Mouse (Mus musculus) hindbrain, embryonic 13.5 days (tissue): Measurements from ENCODE around the gene Mypn. TPM values are rescaled to one million over a fixed set of nuclear protein-coding genes. Genes with fewer than 3 reads are reported as not detected.

Experiments
- ATAC-seq: fragments of 200-750 bp; cut with Nextera tagmentation; 2 replicates; pipeline ENCODE4 v1.8.0; 2017; ENCODE audit warnings: moderate TSS enrichment; ENCODE audit not compliant: low FRiP score
- H3K27ac ChIP-seq: fragments of 300-500 bp; sonication (generic); 2 replicates; pipeline ENCODE4 v1.5.1; 2015; ENCODE audit warnings: inconsistent platforms, mild to moderate bottlenecking, moderate library complexity
- H3K27me3 ChIP-seq: fragments of 300-500 bp; sonication (generic); 2 replicates; pipeline ENCODE4 v1.6.1; 2015; ENCODE audit warnings: mild to moderate bottlenecking, inconsistent platforms
- H3K36me3 ChIP-seq: fragments of 300-500 bp; sonication (generic); 2 replicates; pipeline ENCODE4 v1.6.1; 2015; ENCODE audit warnings: mild to moderate bottlenecking, inconsistent platforms
- H3K4me1 ChIP-seq: fragments of 300-500 bp; sonication (generic); replicated peaks from 2 replicates; pipeline ENCODE4 v1.6.1; 2015; ENCODE audit warnings: inconsistent platforms
- H3K4me2 ChIP-seq: fragments of 300-500 bp; sonication (generic); 2 replicates; pipeline ENCODE4 v1.6.1; 2015; ENCODE audit warnings: inconsistent platforms, mild to moderate bottlenecking, moderate library complexity
- H3K4me3 ChIP-seq: fragments of 300-500 bp; sonication (generic); 2 replicates; pipeline ENCODE4 v1.5.1; 2015; ENCODE audit warnings: mild to moderate bottlenecking, inconsistent platforms
- H3K9ac ChIP-seq: fragments of 300-500 bp; sonication (generic); 2 replicates; pipeline ENCODE4 v1.6.1; 2015; ENCODE audit warnings: mild to moderate bottlenecking, inconsistent platforms
- H3K9me3 ChIP-seq: fragments of 300-500 bp; sonication (generic); 2 replicates; pipeline ENCODE4 v1.6.1; 2016; ENCODE audit warnings: inconsistent platforms
- WGBS: fragments of 180-500 bp; shearing (Covaris S2); methylation state at CpG from one replicate; pipeline ENCODE4 v1.1.7; 2015; 5-methylcytosine and 5-hydroxymethylcytosine counted together
- polyA plus RNA-seq: library from polyadenylated mRNA; unstranded; fragments of >200 nt; fragmentation: Nextera tagmentation; extraction: Ambion mirVana; gene quantifications from 2 replicates; pipeline ENCODE4 v1.2.1, GENCODE M21; 2015

Mypn gene
- polyA plus RNA-seq, 1 experiment from 2014 or later, result 0.57 TPM

DNA sequence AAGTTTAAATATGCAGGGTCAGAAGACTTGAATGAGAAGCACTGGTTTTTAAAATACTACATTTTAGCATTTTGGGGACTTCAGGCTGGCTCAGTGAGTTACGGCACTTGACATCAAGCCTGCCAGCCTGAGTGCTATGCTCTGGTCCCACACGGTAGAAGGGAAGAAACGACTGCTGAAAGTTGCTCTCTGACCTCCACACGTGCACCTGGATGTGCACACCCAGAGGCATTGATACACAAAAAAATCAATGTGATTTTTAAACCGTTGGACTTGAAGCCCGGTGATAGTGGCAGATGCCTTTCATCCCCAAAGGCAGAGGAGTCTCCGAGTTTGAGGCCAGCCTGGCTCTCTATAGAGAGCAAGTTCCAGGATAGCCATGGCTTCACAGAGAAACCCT is 111.8 kb downstream of the Mypn start:
- no peak for ATAC-seq
- Histone ChIP-seq H3K36me3 (no peaks in the 10 kb centered on the region), H3K9me3 (no peaks in the 10 kb centered on the region), H3K9ac (no peak overlapping the region), H3K4me1 (peaks cover 18% of the 10 kb centered on the region), H3K27me3 (peaks cover 3% of the 10 kb centered on the region), H3K4me2 (no peak overlapping the region), H3K4me3 (no peak overlapping the region), H3K27ac (no peak overlapping the region)
- WGBS, result 76% methylated on average over 7 of the region's 7 CpGs

DNA sequence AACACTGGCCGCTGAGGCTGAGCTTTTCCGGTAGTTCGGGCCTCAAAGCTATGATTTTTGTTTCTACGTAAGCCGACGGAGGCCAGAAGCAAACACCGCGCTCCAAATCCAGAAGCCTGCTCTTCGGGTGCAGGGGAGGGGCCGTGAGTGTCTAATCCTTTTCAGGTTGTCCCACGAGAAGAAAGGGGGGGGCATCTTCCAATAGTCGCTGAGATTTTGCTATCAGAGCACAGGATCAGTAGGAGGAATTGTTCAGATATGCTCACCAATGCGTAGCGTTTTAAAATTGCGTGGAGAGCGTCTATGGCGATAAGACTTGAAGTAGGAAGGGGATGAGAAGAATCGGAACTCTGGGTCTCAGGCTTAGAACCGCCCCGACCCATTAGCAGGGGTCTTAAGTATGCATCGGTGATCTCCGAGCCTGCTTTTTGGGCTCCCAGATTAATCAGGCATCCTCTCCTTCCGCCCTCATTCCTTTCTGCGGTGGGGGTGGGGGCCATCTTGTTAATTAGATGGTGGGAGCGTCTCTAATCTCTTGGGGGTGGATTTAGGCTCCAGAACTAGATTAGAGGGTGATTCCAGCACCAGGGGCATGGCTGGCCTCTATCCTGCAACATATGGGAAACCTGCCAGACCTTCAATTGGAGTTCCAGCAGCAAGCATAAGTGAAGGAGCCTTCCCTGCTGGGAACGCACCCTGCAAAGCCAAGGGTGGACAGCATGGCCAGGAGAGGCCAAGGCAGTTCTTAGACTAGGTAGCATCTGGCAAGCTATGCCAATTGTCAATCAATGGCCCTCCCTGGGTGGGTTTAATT is 113.8 kb downstream of the Mypn start:
- H3K9ac ChIP-seq, result peak overlapping the region; percentile 63
- H3K4me1 ChIP-seq, result peaks cover 18% of the 10 kb centered on the region
- H3K27me3 ChIP-seq, result peaks cover 3% of the 10 kb centered on the region
- H3K4me2 ChIP-seq, result peak overlapping the region; percentile 54
- 5% methylated on average over 26 of the region's 26 CpGs for WGBS
- peak; percentile 39; the same call in 1 of the 2 replicates for ATAC-seq
- H3K36me3 ChIP-seq, result no peaks in the 10 kb centered on the region
- H3K27ac ChIP-seq, result no peak overlapping the region
- no peaks in the 10 kb centered on the region for H3K9me3 ChIP-seq
- peak overlapping the region; percentile 29 for H3K4me3 ChIP-seq

DNA sequence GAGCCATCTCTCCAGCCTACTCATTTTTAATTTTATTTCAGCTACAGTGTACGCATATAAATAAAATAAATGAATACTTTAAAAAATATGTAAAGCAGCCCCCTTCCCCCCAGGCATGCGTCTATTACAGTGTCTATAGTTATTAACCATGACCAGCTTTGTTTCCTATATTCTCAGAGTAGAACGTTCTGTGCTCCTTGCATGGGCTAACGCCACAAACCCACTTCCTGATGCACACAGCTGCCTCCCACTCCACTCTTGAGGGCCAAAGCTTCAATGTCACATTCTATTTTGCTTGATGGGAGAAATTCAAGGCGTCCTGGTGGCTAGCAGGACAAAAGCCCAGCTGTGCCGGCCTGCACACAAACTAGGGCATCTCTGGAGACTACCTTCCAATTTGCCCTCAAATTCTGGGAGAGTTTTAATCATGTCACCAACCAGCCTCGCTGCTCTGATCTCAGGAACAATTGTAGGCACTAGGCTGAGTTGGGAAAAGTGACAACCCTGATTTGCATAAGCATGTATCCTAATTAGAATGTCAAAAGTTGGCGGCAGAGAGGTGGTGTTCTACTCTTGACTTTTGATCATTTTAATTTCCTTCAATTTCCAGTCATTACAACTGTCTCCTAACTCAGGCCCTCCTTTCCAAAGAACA is 114.5 kb downstream of the Mypn start:
- ATAC-seq, result no peak

GRCm38 (mm10) chr10:63086304-63086703 is 117.4 kb downstream of the Mypn start:
- H3K4me2 ChIP-seq, result no peak overlapping the region
- peaks cover 18% of the 10 kb centered on the region for H3K4me1 ChIP-seq
- H3K9ac ChIP-seq, result no peak overlapping the region
- H3K27me3 ChIP-seq, result peaks cover 3% of the 10 kb centered on the region
- H3K9me3 ChIP-seq, result no peaks in the 10 kb centered on the region
- H3K4me3 ChIP-seq, result no peak overlapping the region
- 87% methylated on average over 10 of the region's 10 CpGs for WGBS
- no peak for ATAC-seq
- H3K27ac ChIP-seq, result no peak overlapping the region
- H3K36me3 ChIP-seq, result no peaks in the 10 kb centered on the region

More for the DNA sequence above, 114.5 kb downstream of the Mypn start:
- Histone ChIP-seq H3K36me3 (no peaks in the 10 kb centered on the region), H3K4me3 (peak overlapping the region; percentile 29), H3K27me3 (peaks cover 3% of the 10 kb centered on the region), H3K9me3 (no peaks in the 10 kb centered on the region), H3K27ac (no peak overlapping the region), H3K9ac (peak overlapping the region; percentile 63), H3K4me2 (peak overlapping the region; percentile 54), H3K4me1 (peaks cover 18% of the 10 kb centered on the region)
- WGBS, result 19% methylated on average over 8 of the region's 8 CpGs

- Histone ChIP-seq H3K36me3 (no peaks in the 10 kb centered on the region), H3K9ac (no peak overlapping the region), H3K4me1 (peaks cover 3% of the 10 kb centered on the region; the same call in 1 of the 2 replicates), H3K27ac (no peak overlapping the region), H3K9me3 (no peaks in the 10 kb centered on the region), H3K4me3 (no peak overlapping the region), H3K4me2 (no peak overlapping the region), H3K27me3 (no peaks in the 10 kb centered on the region)
- peak; percentile 77; the same call in 1 of the 2 replicates for ATAC-seq
- WGBS, result 3% methylated on average over 5 of the region's 5 CpGs
Measured at GRCm38 (mm10) chr10:63065988-63066387, 137.8 kb downstream of the Mypn start.

Other genes with a start within 250 kb of the Mypn start
- 52.6 and 57.0 TPM in 2 replicates for gene Rufy2, start 223.7 kb downstream of the Mypn start, polyA plus RNA-seq
- 193 and 195 TPM in 2 replicates for gene Hnrnph3, start 179.7 kb downstream of the Mypn start, polyA plus RNA-seq
- 0.88 and 1.1 TPM in 2 replicates for gene Pbld2, start 179.6 kb downstream of the Mypn start, polyA plus RNA-seq
- gene Pbld1, start 143.8 kb downstream of the Mypn start, polyA plus RNA-seq, result 1.2 and 1.6 TPM in 2 replicates
- gene Atoh7, start 104.3 kb downstream of the Mypn start, polyA plus RNA-seq, result 1.6 and 2.1 TPM in 2 replicates
- gene Herc4, start 39.9 kb upstream of the Mypn start, polyA plus RNA-seq, result 30.0 and 33.4 TPM in 2 replicates
- gene Sirt1, start 177.8 kb upstream of the Mypn start, polyA plus RNA-seq, result 4.8 and 5.8 TPM in 2 replicates
- 19.2 and 20.6 TPM in 2 replicates for gene Dnajc12, start 178.5 kb upstream of the Mypn start, polyA plus RNA-seq
- gene Gm7075, start 217.8 kb upstream of the Mypn start, polyA plus RNA-seq, result not detected in 2 replicates
- 1.2 and 1.4 TPM in 2 replicates for gene Ctnna3, start 226.1 kb upstream of the Mypn start, polyA plus RNA-seq